Mouse (Mus musculus) cerebellum, adult 2 months (tissue): ENCODE data around the gene Insrr.

Experiments
- CTCF ChIP-seq: fragments of 200-500 bp; IDR thresholded peaks from 2 replicates; pipeline ENCODE4 v1.5.1; 2011; ENCODE audit warnings: low read depth, mild to moderate bottlenecking, control low read depth, low read length, moderate library complexity, borderline replicate concordance; ENCODE audit not compliant: insufficient read depth
- POLR2A ChIP-seq: fragments of 200-500 bp; IDR thresholded peaks from 2 replicates; pipeline ENCODE4 v1.6.1; 2011; ENCODE audit warnings: low read length, control low read depth, borderline replicate concordance; ENCODE audit not compliant: insufficient read depth

DNA sequence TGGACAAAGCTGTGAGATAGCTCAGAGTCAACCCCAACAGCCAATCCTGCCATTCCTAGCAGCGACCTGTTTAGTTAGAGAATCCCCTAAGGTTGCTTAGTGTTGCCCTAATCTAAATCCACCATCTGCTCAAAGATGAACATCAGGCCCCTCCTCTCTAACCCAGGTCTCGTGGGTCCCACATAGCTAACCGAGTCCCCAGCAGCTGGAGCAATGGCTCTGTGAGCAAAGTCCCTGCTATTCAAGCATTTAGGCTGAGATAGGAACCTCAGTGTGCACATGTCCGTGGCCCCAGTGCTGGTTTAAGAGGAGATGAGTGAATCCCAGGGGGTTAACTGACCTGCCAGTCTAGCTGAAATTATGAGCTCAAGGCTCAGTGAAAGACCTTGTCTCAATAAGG is 49.4 kb downstream of the Insrr start:
- TF ChIP-seq POLR2A = no peak
- TF ChIP-seq CTCF = no peak
